Mouse (Mus musculus) lung, embryonic 15.5 days (tissue): ENCODE measurements around the gene Itgbl1. TPM values are rescaled to one million over a fixed set of nuclear protein-coding genes. Genes with fewer than 3 reads are reported as not detected.
A peak's percentile ranks its signal among the peaks of the same experiment; 100 is the strongest.

Experiments used
- ATAC-seq: fragments of 200-750 bp; cut with Nextera tagmentation; 2 replicates; pipeline ENCODE4 v1.8.0; 2017; ENCODE audit warnings: moderate number of reproducible peaks, borderline replicate concordance; ENCODE audit not compliant: low FRiP score, low TSS enrichment; ENCODE audit errors: extremely low read depth
- H3K27ac ChIP-seq: fragments of 300-500 bp; sonication (generic); 2 replicates; pipeline ENCODE4 v1.5.1; 2015; ENCODE audit warnings: moderate library complexity, mild to moderate bottlenecking, inconsistent platforms
- H3K27me3 ChIP-seq: fragments of 300-500 bp; sonication (generic); 2 replicates; pipeline ENCODE4 v1.6.1; 2015; ENCODE audit warnings: inconsistent platforms
- H3K36me3 ChIP-seq: fragments of 300-500 bp; sonication (generic); 2 replicates; pipeline ENCODE4 v1.6.1; 2015; ENCODE audit warnings: inconsistent platforms
- H3K4me1 ChIP-seq: fragments of 300-500 bp; sonication (generic); 2 replicates; pipeline ENCODE4 v1.6.1; 2015; ENCODE audit warnings: inconsistent platforms
- H3K4me2 ChIP-seq: fragments of 300-500 bp; sonication (generic); 2 replicates; pipeline ENCODE4 v1.6.1; 2015; ENCODE audit warnings: inconsistent platforms, mild to moderate bottlenecking, moderate library complexity
- H3K4me3 ChIP-seq: fragments of 300-500 bp; sonication (generic); 2 replicates; pipeline ENCODE4 v1.5.1; 2015; ENCODE audit warnings: mild to moderate bottlenecking, inconsistent platforms
- H3K9ac ChIP-seq: fragments of 300-500 bp; sonication (generic); 2 replicates; pipeline ENCODE4 v1.6.1; 2015; ENCODE audit warnings: inconsistent platforms
- H3K9me3 ChIP-seq: fragments of 300-500 bp; sonication (generic); 2 replicates; pipeline ENCODE4 v1.6.1; 2016; ENCODE audit warnings: inconsistent platforms
- WGBS: fragments of 180-500 bp; shearing (Covaris S2); methylation state at CpG from one replicate; pipeline ENCODE4 v1.1.7; 2015; 5-methylcytosine and 5-hydroxymethylcytosine counted together
- polyA plus RNA-seq: library from polyadenylated mRNA; unstranded; fragments of >200 nt; fragmentation: Nextera tagmentation; extraction: Ambion mirVana; gene quantifications from 2 replicates; pipeline ENCODE4 v1.2.1, GENCODE M21; 2015

Itgbl1 gene
- polyA plus RNA-seq, 1 experiment from 2014 or later: 0.30 TPM

DNA sequence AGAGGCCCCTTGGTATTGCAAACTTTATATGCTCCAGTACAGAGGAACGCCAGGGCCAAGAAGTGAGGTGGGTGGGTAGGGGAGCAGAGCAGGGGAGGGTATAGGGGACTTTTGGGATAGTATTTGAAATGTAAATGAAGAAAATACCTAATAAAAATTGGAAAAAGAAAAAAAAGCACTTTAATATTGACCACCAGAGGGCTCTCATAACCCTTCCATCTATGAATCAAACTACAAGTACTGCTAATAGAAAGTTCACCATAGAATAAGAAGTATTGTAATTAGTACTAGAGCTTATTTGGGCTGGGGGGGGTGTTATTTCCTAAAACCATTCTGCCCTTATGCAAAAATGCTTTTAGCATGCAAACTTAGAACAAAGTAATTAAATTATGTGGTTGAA, 91.2 kb downstream of the Itgbl1 start:
- no peak overlapping the region for H3K4me3 ChIP-seq
- no peaks in the 10 kb centered on the region for H3K4me1 ChIP-seq
- no peak overlapping the region for H3K9ac ChIP-seq
- ATAC-seq: no peak
- no peak overlapping the region for H3K27ac ChIP-seq
- no peaks in the 10 kb centered on the region for H3K9me3 ChIP-seq
- no peaks in the 10 kb centered on the region for H3K36me3 ChIP-seq
- H3K4me2 ChIP-seq: no peak overlapping the region
- 61% methylated on average over 1 of the region's 1 CpGs for WGBS
- H3K27me3 ChIP-seq: no peaks in the 10 kb centered on the region

DNA sequence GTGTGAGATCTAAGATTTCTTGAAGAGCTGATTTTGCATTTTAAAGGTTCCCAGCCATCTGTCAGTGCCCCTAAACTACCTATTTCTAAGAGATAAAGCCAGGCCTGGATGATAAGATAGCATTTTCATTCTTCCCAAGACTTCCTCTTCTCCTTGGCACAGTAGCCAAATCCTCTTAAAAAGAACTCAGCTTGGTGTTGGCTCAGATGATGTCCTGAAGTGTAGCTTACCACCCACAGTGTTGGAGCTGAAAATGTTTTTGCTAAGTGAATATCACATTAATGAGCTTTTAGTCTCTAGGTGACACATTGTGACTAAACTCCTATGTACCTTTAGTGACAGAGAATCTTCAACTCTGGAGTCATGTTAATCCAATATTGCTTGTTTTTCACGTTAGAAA, 99.8 kb downstream of the Itgbl1 start:
- Histone ChIP-seq H3K4me3 (no peak overlapping the region), H3K9ac (no peak overlapping the region), H3K4me2 (no peak overlapping the region), H3K27ac (no peak overlapping the region), H3K4me1 (no peaks in the 10 kb centered on the region), H3K9me3 (no peaks in the 10 kb centered on the region), H3K27me3 (no peaks in the 10 kb centered on the region), H3K36me3 (no peaks in the 10 kb centered on the region)
- WGBS: 40% methylated on average over 1 of the region's 1 CpGs
- ATAC-seq: no peak

DNA sequence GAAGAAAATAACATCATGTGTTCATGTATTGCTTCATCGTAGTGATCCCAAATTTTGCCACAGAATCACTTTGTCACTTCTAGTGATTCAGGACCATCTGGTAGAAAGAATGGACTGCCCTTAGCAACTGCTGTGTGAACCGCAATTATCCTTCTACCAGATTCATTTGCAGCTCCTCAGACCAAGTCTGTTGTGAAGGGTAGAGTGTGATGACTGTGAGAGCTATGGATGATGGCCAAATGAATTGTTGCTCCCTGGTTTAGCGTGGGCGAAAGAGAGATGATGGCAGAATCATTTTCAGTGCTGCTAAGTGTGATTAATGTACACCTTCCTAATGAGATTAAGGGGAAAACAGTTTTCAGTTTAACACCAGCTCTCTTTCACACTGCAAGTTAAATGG, 100.3 kb downstream of the Itgbl1 start:
- no peaks in the 10 kb centered on the region for H3K4me1 ChIP-seq
- H3K4me3 ChIP-seq: no peak overlapping the region
- no peaks in the 10 kb centered on the region for H3K9me3 ChIP-seq
- no peak overlapping the region for H3K4me2 ChIP-seq
- no peak for ATAC-seq
- H3K27ac ChIP-seq: no peak overlapping the region
- no peak overlapping the region for H3K9ac ChIP-seq
- 78% methylated on average over 4 of the region's 4 CpGs for WGBS
- no peaks in the 10 kb centered on the region for H3K36me3 ChIP-seq
- H3K27me3 ChIP-seq: no peaks in the 10 kb centered on the region

DNA sequence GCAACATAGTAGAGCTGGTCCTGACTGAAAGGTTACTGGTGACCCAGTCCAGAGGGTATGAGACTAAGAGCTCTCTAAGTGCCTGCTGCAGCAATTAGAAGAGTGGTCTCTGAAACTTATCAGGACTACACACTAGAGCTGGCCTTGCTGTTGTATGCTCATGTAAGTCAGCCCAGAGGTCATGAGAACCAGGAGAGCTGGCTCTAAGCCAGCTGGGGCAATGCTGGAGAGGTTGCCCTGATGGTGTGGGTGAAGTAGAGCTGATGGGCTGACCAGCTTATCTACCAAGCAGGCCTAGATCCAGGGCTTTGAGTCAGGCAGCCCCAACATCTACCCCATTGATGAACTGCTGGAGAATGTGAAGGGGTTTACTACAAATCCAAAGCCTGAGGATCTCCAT, 142.0 kb downstream of the Itgbl1 start:
- no peak overlapping the region for H3K27ac ChIP-seq
- no peak for ATAC-seq
- no peak overlapping the region for H3K9ac ChIP-seq
- no peak overlapping the region for H3K4me2 ChIP-seq
- H3K4me3 ChIP-seq: no peak overlapping the region
- H3K36me3 ChIP-seq: no peaks in the 10 kb centered on the region
- no peaks in the 10 kb centered on the region for H3K27me3 ChIP-seq
- H3K9me3 ChIP-seq: no peaks in the 10 kb centered on the region
- no peaks in the 10 kb centered on the region for H3K4me1 ChIP-seq

DNA sequence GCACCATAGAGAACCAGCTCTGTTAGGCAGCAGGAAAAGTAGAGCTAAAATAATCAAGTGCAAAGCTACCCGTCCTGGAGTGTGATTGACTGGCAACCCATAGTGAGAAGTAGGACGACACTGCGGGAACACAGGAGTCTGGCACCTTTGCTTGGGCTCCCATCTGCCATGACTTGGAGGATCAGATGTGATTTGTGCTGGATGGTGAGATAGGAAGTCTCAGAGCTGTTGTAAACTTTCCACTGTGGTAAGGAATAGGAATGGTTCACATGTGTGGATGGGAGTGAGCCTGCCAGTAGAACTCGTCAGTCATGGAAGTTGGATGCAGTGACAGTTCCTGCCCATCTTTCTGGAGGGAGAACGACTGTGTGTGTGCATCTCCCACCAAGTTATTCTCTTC, 177.9 kb downstream of the Itgbl1 start:
- H3K4me2 ChIP-seq: no peak overlapping the region
- H3K9me3 ChIP-seq: no peaks in the 10 kb centered on the region
- H3K9ac ChIP-seq: no peak overlapping the region
- no peak overlapping the region for H3K27ac ChIP-seq
- no peak for ATAC-seq
- no peak overlapping the region for H3K4me3 ChIP-seq
- H3K27me3 ChIP-seq: no peaks in the 10 kb centered on the region
- WGBS: 67% methylated on average over 5 of the region's 5 CpGs
- no peaks in the 10 kb centered on the region for H3K36me3 ChIP-seq
- no peaks in the 10 kb centered on the region for H3K4me1 ChIP-seq

DNA sequence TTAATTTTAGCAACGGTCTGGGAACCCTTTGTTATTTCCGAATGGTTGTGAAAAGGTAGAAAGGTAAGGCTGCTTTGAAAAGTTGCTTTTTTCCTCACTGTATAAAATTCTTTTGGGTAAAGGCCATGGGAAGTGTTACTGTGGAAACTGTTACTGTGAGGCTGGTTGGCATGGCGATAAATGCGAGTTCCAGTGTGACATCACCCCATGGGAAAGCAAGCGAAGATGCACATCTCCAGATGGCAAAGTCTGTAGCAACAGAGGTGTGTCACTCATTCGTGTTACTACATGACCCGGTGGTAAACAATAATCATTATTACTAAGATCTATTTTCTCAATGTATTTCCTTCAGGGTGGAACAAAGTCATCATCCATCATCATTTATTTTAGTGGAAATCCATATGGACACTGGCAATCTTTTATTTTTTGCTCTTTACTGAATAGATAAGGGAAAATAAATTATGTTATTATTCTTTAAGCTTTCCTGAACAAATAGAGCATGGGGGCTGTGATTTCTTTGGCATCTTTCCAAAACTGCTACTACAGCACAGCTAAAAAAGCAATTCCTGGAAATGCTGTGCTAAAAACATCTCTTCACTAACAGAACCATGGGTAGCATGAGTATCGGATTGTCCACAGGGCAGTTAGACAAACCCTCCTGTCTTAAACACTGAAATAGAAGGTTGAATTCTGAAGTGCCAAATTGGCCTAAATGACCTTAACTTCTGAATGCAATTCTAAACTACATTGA, 184.1 kb downstream of the Itgbl1 start:
- Histone ChIP-seq H3K27ac (no peak overlapping the region), H3K27me3 (no peaks in the 10 kb centered on the region), H3K36me3 (no peaks in the 10 kb centered on the region), H3K4me3 (no peak overlapping the region), H3K4me1 (no peaks in the 10 kb centered on the region), H3K9me3 (no peaks in the 10 kb centered on the region), H3K9ac (no peak overlapping the region), H3K4me2 (no peak overlapping the region)
- WGBS: 63% methylated on average over 8 of the region's 8 CpGs
- ATAC-seq: no peak

DNA sequence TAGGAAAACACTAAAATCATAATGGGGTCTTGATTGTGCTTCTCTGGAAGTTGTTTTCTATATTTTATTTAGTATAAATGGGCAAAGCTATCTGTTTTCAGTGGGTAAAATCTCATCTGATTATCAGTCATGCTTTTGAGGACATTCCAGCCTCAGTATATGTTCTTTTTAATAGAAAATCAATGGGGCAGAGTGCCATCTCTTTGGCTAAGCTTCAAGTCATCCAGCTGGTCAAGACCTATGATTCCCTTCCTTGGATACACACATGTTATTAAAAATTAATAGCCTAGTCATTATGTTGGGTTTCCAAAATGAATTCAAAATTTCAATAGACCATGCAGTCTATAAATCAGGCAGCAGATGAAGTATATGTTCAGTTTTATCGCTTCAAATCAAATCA, 204.8 kb downstream of the Itgbl1 start:
- ATAC-seq: no peak
- WGBS: 72% methylated on average over 1 of the region's 1 CpGs
- H3K4me1 ChIP-seq: no peaks in the 10 kb centered on the region
- H3K27ac ChIP-seq: no peak overlapping the region
- H3K27me3 ChIP-seq: no peaks in the 10 kb centered on the region
- H3K9me3 ChIP-seq: no peaks in the 10 kb centered on the region
- no peak overlapping the region for H3K4me3 ChIP-seq
- no peak overlapping the region for H3K9ac ChIP-seq
- no peaks in the 10 kb centered on the region for H3K36me3 ChIP-seq
- no peak overlapping the region for H3K4me2 ChIP-seq

DNA sequence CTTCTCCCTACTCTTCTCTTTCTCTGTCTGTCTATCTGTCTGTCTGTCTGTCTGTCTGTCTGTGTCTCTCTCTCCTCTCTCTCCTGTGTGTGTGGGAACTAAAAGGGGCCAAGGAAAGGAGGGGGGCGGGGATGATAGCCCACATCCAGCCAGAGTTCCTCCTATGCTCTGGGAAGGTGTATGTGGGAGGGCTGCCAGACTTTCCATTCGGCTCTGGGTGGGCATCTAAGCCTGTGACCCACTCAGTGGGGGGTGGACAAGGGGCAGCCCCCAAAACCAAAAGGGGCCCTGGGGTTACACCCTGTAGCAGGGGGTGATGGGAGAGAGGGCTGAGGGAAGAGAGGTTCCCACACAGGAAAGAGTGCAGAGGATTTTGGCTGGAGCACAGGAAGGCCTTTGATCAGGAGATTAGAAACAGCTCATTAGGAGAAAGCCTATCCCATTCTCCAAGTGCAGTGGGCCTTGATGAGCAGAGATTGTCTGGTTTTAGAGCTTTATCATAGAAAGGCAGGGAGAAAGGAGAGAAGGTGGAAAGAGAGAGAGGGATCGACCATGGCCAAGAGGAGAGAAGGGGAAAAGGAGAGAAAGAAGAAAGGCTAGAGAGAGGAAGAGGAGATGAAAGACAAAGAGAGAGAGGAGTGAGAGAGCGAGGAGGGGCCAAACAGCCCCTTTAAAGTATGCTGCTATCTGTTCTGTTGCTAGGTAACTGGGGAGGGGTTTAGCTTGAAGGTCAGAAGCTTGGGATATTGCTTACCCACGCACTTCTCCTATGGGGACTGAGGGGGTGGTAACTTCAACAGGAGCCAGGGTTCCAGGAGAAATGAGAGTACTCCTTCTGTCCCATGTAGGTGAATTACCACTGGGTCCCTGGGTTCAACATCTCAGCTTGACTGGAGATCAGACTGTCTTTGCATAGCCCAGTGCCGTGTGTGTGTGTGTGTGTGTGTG, 206.3 kb downstream of the Itgbl1 start:
- Histone ChIP-seq H3K4me3 (no peak overlapping the region), H3K9ac (no peak overlapping the region), H3K27ac (no peak overlapping the region), H3K27me3 (no peaks in the 10 kb centered on the region), H3K36me3 (no peaks in the 10 kb centered on the region), H3K9me3 (no peaks in the 10 kb centered on the region), H3K4me2 (no peak overlapping the region), H3K4me1 (no peaks in the 10 kb centered on the region)
- peak; percentile 35 for ATAC-seq
- 39% methylated on average over 6 of the region's 6 CpGs for WGBS

DNA sequence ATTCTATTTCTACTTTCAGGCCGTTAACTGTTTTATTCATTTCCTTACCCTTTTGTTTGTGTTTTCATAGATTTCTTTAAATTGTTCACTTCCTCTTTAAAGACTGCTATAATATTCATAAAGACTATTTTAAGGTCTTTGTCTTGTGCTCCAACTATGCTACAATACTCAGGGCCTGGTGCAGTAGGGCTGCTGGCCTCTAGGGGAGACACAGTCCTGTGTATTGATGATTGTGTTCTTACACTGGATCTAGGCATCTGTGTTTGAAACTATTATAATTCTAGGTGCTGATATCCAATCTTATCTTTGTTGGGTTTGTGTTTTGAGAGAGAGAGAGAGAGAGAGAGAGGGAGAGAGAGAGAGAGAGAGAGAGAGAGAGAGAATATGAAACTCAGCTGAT, 268.1 kb downstream of the Itgbl1 start:
- H3K4me3 ChIP-seq: no peak overlapping the region
- 79% methylated on average over 1 of the region's 1 CpGs for WGBS
- no peaks in the 10 kb centered on the region for H3K27me3 ChIP-seq
- no peaks in the 10 kb centered on the region for H3K36me3 ChIP-seq
- H3K9me3 ChIP-seq: no peaks in the 10 kb centered on the region
- no peak overlapping the region for H3K27ac ChIP-seq
- H3K9ac ChIP-seq: no peak overlapping the region
- ATAC-seq: no peak
- no peak overlapping the region for H3K4me2 ChIP-seq
- no peaks in the 10 kb centered on the region for H3K4me1 ChIP-seq

DNA sequence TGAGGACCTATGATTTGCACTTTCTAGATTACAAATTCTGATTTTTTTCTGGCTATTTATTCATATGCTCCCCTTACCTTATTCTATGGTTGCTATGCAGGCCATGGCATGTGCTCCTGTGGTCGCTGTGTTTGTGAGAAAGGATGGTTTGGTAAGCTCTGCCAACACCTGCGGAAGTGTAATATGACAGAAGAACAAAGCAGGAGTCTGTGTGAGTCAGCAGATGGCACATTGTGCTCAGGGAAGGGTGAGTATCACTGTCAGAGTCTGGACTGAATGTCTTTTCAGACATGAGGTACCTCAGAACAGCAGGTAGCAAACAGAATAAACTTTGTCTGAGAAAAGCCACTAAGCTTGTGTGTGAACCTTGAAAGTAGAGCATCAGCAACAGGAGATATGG, 306.8 kb downstream of the Itgbl1 start:
- H3K9ac ChIP-seq: no peak overlapping the region

DNA sequence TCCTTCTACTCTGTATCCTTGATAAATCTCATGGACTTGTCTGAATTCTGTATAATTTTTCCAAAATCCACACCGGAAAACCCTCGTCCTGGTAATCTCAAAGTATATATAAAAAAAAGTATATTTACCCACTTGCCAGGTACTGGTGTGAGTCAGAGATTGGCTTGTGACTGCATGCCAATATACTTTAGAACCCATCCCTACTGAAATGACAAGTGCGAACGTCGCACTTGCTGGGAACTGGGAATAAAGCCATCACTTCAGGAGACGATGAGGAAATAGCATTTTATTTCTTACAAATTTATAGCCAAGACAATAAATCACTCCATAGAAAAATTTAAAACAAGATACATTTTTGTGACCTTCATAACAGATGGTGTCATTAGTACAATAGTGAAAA, 308.2 kb downstream of the Itgbl1 start:
- no peak for ATAC-seq
- no peak overlapping the region for H3K4me3 ChIP-seq
- no peaks in the 10 kb centered on the region for H3K27me3 ChIP-seq
- H3K4me2 ChIP-seq: no peak overlapping the region
- WGBS: 80% methylated on average over 6 of the region's 6 CpGs
- H3K9ac ChIP-seq: no peak overlapping the region
- no peaks in the 10 kb centered on the region for H3K4me1 ChIP-seq
- H3K9me3 ChIP-seq: no peaks in the 10 kb centered on the region
- no peaks in the 10 kb centered on the region for H3K36me3 ChIP-seq
- no peak overlapping the region for H3K27ac ChIP-seq

More for the DNA sequence above, 306.8 kb downstream of the Itgbl1 start:
- Histone ChIP-seq H3K36me3 (no peaks in the 10 kb centered on the region), H3K27me3 (no peaks in the 10 kb centered on the region), H3K4me3 (no peak overlapping the region), H3K9me3 (no peaks in the 10 kb centered on the region), H3K27ac (no peak overlapping the region), H3K4me1 (no peaks in the 10 kb centered on the region), H3K4me2 (no peak overlapping the region)
- ATAC-seq: no peak
- 49% methylated on average over 2 of the region's 2 CpGs for WGBS

DNA sequence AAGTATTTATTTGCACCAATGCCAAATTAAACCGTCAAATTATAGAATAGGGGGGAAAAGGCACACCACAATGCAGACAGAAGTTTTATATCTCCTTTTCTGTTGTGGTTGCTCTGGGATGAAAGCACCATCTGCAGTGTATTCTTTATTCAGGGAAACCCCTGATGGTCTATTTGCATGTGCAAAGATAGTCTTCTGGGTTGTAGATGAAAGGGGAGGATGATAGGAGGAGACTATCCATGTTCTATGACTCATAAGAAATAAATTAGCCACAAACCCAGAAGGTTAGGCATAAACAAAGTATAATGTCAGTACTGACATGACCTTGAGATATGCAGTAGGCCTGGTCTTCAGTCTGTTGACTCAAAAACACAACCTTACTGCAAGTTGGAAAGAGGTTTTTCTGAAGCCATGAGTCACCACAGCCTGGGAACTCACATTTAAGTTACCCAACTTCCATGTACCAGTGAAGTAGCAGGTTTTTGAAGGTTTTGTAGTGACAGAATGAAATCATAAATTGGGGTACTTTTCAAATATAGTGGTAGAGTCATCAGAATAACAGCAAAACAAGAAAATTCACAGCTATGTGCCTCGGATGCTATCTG, 330.9 kb downstream of the Itgbl1 start:
- Histone ChIP-seq H3K9me3 (no peaks in the 10 kb centered on the region), H3K4me1 (no peaks in the 10 kb centered on the region), H3K36me3 (no peaks in the 10 kb centered on the region), H3K27ac (no peak overlapping the region), H3K4me3 (no peak overlapping the region), H3K9ac (no peak overlapping the region), H3K27me3 (no peaks in the 10 kb centered on the region), H3K4me2 (no peak overlapping the region)
- no peak for ATAC-seq
- WGBS: 61% methylated on average over 2 of the region's 2 CpGs
